ENCODE assay signal across 22 mouse cellular contexts in genomic region chr1:32748191-32748590, GRCm38 (mm10).
"Had no signal": no experiment of that assay in that cellular context is flagged by ENCODE, and none has a peak within 500 bp of the region (broad histone marks: within the 10 kb centered on the region; RNA-seq: fewer than 3 reads in every experiment).

No protein-coding gene starts in this region.

- ATAC-seq: hindbrain, embryonic 16.5 days; hindbrain, postnatal 0 days; inflammation-experienced regulatory T-cells, adult 6 months; intestine, embryonic 15.5 days; intestine, embryonic 16.5 days; intestine, postnatal 0 days had no signal

- DNase-seq: heart, postnatal 10 days; heart, postnatal 14 days; heart, postnatal 36 days; heart, postnatal 4 days; kidney, adult 11 months; kidney, adult 18-20 months; kidney, adult 2 months; kidney, adult 8-10 months; kidney, adult 9 months; kidney, postnatal 10 days; kidney, postnatal 14 days; kidney, postnatal 25 days; kidney, postnatal 36 days; kidney, postnatal 4 days; layer of hippocampus, adult 9-11 months; layer of hippocampus, postnatal 36 days had no signal
